Mouse (Mus musculus): ENCODE results near the gene Cd53. TPM values are rescaled to one million over a fixed set of nuclear protein-coding genes. Genes with fewer than 3 reads are reported as not detected.

The Cd53 gene
- polyA plus RNA-seq, 1 experiment from 2014 or later = 2.2 TPM

DNA sequence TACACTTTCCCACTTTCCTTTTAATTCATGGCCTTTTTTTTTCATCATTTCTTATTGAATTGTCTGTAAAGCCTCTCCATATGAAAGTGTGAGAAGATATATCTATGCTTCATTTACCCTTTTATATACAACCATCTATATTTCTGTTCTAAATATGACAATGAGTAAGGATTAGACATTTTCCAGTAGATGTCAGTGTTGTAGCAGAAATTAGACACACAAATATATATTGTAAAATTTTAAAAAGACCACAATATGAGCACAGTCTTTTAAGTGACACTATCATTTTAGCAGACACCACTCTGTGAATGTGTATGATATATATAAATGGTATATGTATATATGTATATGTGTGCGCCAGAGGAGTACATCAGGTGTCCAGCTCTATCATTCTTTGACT lies 18.1 kb downstream of the Cd53 start:
- 88% methylated on average over 1 of the region's 1 CpGs for WGBS
- Histone ChIP-seq H3K36me3 (ENCODE audit: control insufficient read depth, insufficient read depth, low read length) (no peaks in the 10 kb centered on the region), H3K27me3 (ENCODE audit: control insufficient read depth, insufficient read depth, low read length) (no peaks in the 10 kb centered on the region), H3K9ac (ENCODE audit: low read length) (no peak overlapping the region), H3K4me2 (ENCODE audit: low read depth) (no peak overlapping the region), H3K9me3 (ENCODE audit: control insufficient read depth, low read length) (no peaks in the 10 kb centered on the region), H3K4me1 (ENCODE audit: control insufficient read depth, insufficient read depth, low read length) (no peaks in the 10 kb centered on the region), H3K27ac (ENCODE audit: low read depth, low read length) (no peak overlapping the region), H3K4me3 (ENCODE audit: low read depth, low read length) (no peak overlapping the region)
- DNase-seq (ENCODE audit: low spot score) (no peak), ATAC-seq (ENCODE audit: insufficient read depth, low FRiP score, low TSS enrichment) (no peak)

GRCm38 (mm10) chr3:106755898-106756297 lies 34.1 kb downstream of the Cd53 start:
- no peak overlapping the region for H3K27ac ChIP-seq (ENCODE audit: low read depth, low read length)
- H3K4me1 ChIP-seq (ENCODE audit: control insufficient read depth, insufficient read depth, low read length) = no peaks in the 10 kb centered on the region
- no peak overlapping the region for H3K4me2 ChIP-seq (ENCODE audit: low read depth)
- no peaks in the 10 kb centered on the region for H3K27me3 ChIP-seq (ENCODE audit: control insufficient read depth, insufficient read depth, low read length)
- DNase-seq (ENCODE audit: low spot score) (no peak), ATAC-seq (ENCODE audit: insufficient read depth, low FRiP score, low TSS enrichment) (no peak)
- H3K36me3 ChIP-seq (ENCODE audit: control insufficient read depth, insufficient read depth, low read length) = no peaks in the 10 kb centered on the region
- no peaks in the 10 kb centered on the region for H3K9me3 ChIP-seq (ENCODE audit: control insufficient read depth, low read length)
- WGBS = 83% methylated on average over 1 of the region's 1 CpGs
- H3K9ac ChIP-seq (ENCODE audit: low read length) = no peak overlapping the region
- H3K4me3 ChIP-seq (ENCODE audit: low read depth, low read length) = no peak overlapping the region

GRCm38 (mm10) chr3:106722028-106722945 lies 67.7 kb downstream of the Cd53 start:
- H3K4me1 ChIP-seq (ENCODE audit: control insufficient read depth, insufficient read depth, low read length) = no peaks in the 10 kb centered on the region
- peak overlapping the region; percentile 72 for H3K27ac ChIP-seq (ENCODE audit: low read depth, low read length)
- no peaks in the 10 kb centered on the region for H3K27me3 ChIP-seq (ENCODE audit: control insufficient read depth, insufficient read depth, low read length)
- DNase-seq (ENCODE audit: low spot score) (peak; percentile 85), ATAC-seq (ENCODE audit: insufficient read depth, low FRiP score, low TSS enrichment) (peak; percentile 93)
- H3K4me2 ChIP-seq (ENCODE audit: low read depth) = peak overlapping the region; percentile 48
- H3K9ac ChIP-seq (ENCODE audit: low read length) = peak overlapping the region; percentile 23
- peak overlapping the region; percentile 55 for H3K4me3 ChIP-seq (ENCODE audit: low read depth, low read length)
- no peaks in the 10 kb centered on the region for H3K36me3 ChIP-seq (ENCODE audit: control insufficient read depth, insufficient read depth, low read length)
- WGBS = 2% methylated on average over 33 of the region's 33 CpGs
- no peaks in the 10 kb centered on the region for H3K9me3 ChIP-seq (ENCODE audit: control insufficient read depth, low read length)

DNA sequence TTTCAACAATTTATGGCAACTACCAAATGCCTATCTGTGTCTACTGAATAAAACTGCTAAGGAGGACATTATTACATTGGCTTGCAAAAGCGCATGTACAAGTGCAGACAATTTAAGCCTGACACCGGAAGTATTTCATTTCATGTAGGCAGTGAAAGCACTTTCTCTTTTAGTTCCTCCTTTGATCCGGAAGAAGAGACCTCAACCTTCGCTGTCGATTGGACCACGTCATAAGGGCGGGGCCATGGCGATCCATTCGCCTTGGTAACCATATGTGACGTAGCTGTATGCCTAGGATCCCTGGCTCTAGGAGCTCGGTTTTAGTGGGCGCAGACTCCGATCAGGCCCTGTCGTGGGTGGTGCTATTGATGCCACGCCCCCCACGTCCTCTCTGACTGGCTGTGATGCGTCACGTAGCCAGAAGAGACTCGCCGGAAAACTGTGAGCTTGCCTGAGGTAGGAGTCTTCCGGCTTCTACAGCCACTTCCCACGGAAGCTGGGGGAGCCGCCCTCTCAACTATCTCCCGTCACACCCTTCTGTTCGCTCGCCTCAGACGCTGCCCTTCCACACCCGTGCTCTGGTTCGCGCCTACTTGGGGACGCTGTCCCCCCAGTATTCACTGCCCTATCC lies 68.4 kb downstream of the Cd53 start:
- peak overlapping the region; percentile 48 for H3K4me2 ChIP-seq (ENCODE audit: low read depth)
- H3K27me3 ChIP-seq (ENCODE audit: control insufficient read depth, insufficient read depth, low read length) = no peaks in the 10 kb centered on the region
- peak; percentile 94 for DNase-seq (ENCODE audit: low spot score)
- H3K27ac ChIP-seq (ENCODE audit: low read depth, low read length) = peak overlapping the region; percentile 72
- peak overlapping the region; percentile 55 for H3K4me3 ChIP-seq (ENCODE audit: low read depth, low read length)
- 2% methylated on average over 31 of the region's 31 CpGs for WGBS
- H3K36me3 ChIP-seq (ENCODE audit: control insufficient read depth, insufficient read depth, low read length) = no peaks in the 10 kb centered on the region
- H3K4me1 ChIP-seq (ENCODE audit: control insufficient read depth, insufficient read depth, low read length) = no peaks in the 10 kb centered on the region
- H3K9ac ChIP-seq (ENCODE audit: low read length) = peak overlapping the region; percentile 23
- no peaks in the 10 kb centered on the region for H3K9me3 ChIP-seq (ENCODE audit: control insufficient read depth, low read length)
- ATAC-seq (ENCODE audit: insufficient read depth, low FRiP score, low TSS enrichment) = peak; percentile 99

Other genes starting within 250 kb of the Cd53 start
- gene Dram2, start 242.4 kb downstream of the Cd53 start, polyA plus RNA-seq (2014; fragmentation: Nextera tagmentation; extraction: Ambion mirVana) = 56.6 and 57.8 TPM in 2 replicates
- 39.6 and 50.6 TPM in 2 replicates for gene Cept1, start 242.3 kb downstream of the Cd53 start, polyA plus RNA-seq (2014; fragmentation: Nextera tagmentation; extraction: Ambion mirVana)
- gene Lrif1, start 105.2 kb downstream of the Cd53 start, polyA plus RNA-seq (2014; fragmentation: Nextera tagmentation; extraction: Ambion mirVana) = 16.7 and 17.9 TPM in 2 replicates
- gene Olfr266, start 36.1 kb upstream of the Cd53 start, polyA plus RNA-seq (2014; fragmentation: Nextera tagmentation; extraction: Ambion mirVana) = not detected in 2 replicates
- 2.9 and 3.6 TPM in 2 replicates for gene Kcna3, start 246.0 kb upstream of the Cd53 start, polyA plus RNA-seq (2014; fragmentation: Nextera tagmentation; extraction: Ambion mirVana)